Mouse (Mus musculus): ENCODE measurements around the gene Setd5.

DNA sequence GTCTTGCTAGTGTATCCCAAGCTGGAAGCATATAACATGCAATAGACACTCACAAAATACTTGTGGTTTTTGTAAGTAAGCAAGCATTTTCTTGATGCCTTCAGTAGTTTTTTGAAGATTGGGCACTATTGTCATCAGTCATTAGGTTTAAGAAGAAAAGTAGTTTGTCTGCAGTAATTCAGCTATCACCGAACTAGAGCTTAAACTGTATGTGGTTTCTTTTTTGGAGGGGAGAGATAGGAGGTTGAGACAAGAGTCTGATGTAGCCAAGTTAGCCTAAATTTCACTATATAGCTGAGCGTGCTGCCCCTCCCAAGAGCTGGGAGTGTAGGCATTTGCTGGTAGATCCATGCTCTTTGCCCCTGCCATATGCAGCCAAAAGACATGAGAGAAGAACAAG, 28.8 kb upstream of the Setd5 start:
- no peak for TF ChIP-seq CTCF (IDR thresholded peaks at IDR 0.05; ENCODE audit: extremely low read depth, insufficient read length, insufficient replicate concordance, low read depth, low read length)
- no peak for TF ChIP-seq POLR2A (IDR thresholded peaks at IDR 0.05; ENCODE audit: low read depth, low read length)

Data from small intestine, adult 2 months (tissue).